Mouse (Mus musculus) embryonic stem cell, embryonic (primary cell): ENCODE measurements around the gene Xpnpep2.

Experiments
- CTCF ChIA-PET, 4 experiments: fragments of 300-600 bp in 2 of 4; fragments of 350-600 bp in 2 of 4; sonication (Branson Sonifier 250); formaldehyde crosslinking; loops; one replicate each; lab custom pipeline; 2022; ENCODE audit warnings: inconsistent platforms in 2 of 4; lab: Charles Lee
- POLR2A ChIA-PET, 4 experiments: fragments of 300-600 bp in 2 of 4; fragments of 350-600 bp in 2 of 4; sonication (Branson Sonifier 250); formaldehyde crosslinking; loops; one replicate each; lab custom pipeline; 2022; ENCODE audit warnings: antibody characterized with exemption in 4 of 4, inconsistent platforms in 1 of 4; lab: Charles Lee

Gene Xpnpep2

GRCm38 (mm10) chrX:48143415-48144335 lies 35.1 kb downstream of the Xpnpep2 start:
- CTCF ChIA-PET, result interaction anchor here in 2 of 4 experiments (0.6 to 1.3 kb wide), 3 partner anchors 9 to 230 kb away, joined by 3 to 9 read pairs (median 6); no protein-coding TSS in a partner anchor
- POLR2A ChIA-PET, result interaction anchor here in 2 of 4 experiments (0.7 to 1.9 kb wide), 8 partner anchors 8 to 319 kb away, joined by 3 to 8 read pairs (median 3); partner anchors contain the start of genes Elf4 (in 1 of the 2) and Zdhhc9 (in 1 of the 2)

- CTCF ChIA-PET, result no interaction called here
- POLR2A ChIA-PET, result no interaction called here
These were observed 37.7 kb downstream of the Xpnpep2 start, which contains the start of gene Sash3 for GRCm38 (mm10) chrX:48146262-48146661. TSS of gene Sash3 (plus strand) at chrX:48146436.

- ChIA-PET POLR2A (interaction anchor here in 2 of 4 experiments (1.8 to 2.2 kb wide), 2 partner anchors 8 to 9 kb away, joined by 9 read pairs; no protein-coding TSS in a partner anchor), CTCF (no interaction called here)
These were observed 38.7 kb downstream of the Xpnpep2 start for GRCm38 (mm10) chrX:48147226-48147625.

- POLR2A ChIA-PET, result interaction anchor here in 2 of 4 experiments (1.4 to 2.2 kb wide), 3 partner anchors 9 to 12 kb away, joined by 3 to 9 read pairs (median 9); no protein-coding TSS in a partner anchor
- CTCF ChIA-PET, result interaction anchor here in 1 of 4 experiments (0.7 kb wide), 1 partner anchor 128 kb away, joined by 3 read pairs; no protein-coding TSS in a partner anchor
These were observed 39.2 kb downstream of the Xpnpep2 start for GRCm38 (mm10) chrX:48147741-48148186.

- ChIA-PET CTCF (interaction anchor here in 2 of 4 experiments (0.6 kb wide), 2 partner anchors 9 to 258 kb away, joined by 3 to 6 read pairs; no protein-coding TSS in a partner anchor), POLR2A (interaction anchor here in 2 of 4 experiments (0.6 to 3.1 kb wide), 12 partner anchors 8 to 105 kb away, joined by 3 to 11 read pairs (median 5); partner anchors contain the start of gene Utp14a (in 2 of the 2))
These were observed 43.6 kb downstream of the Xpnpep2 start for GRCm38 (mm10) chrX:48152106-48152505.

- POLR2A ChIA-PET, result interaction anchor here in 2 of 4 experiments (0.8 to 3.1 kb wide), 6 partner anchors 9 to 366 kb away, joined by 3 to 11 read pairs (median 6); partner anchors contain the start of gene Rab33a (in 1 of the 2)
- CTCF ChIA-PET, result interaction anchor here in 1 of 4 experiments (1.0 kb wide), 1 partner anchor 59 kb away, joined by 3 read pairs; no protein-coding TSS in a partner anchor
These were observed 44.9 kb downstream of the Xpnpep2 start for GRCm38 (mm10) chrX:48153414-48153813.

GRCm38 (mm10) chrX:48153949-48154348 lies 45.4 kb downstream of the Xpnpep2 start:
- CTCF ChIA-PET, result interaction anchor here in 3 of 4 experiments (0.6 to 1.0 kb wide), 3 partner anchors 55 to 145 kb away, joined by 3 to 6 read pairs (median 3); partner anchors contain the start of gene Zdhhc9 (in 1 of the 3)
- POLR2A ChIA-PET, result interaction anchor here in 2 of 4 experiments (0.6 to 3.1 kb wide), 8 partner anchors 10 to 365 kb away, joined by 3 to 11 read pairs (median 4); partner anchors contain the start of gene Rab33a (in 1 of the 2)

- CTCF ChIA-PET, result no interaction called here
- POLR2A ChIA-PET, result no interaction called here
These were observed 47.0 kb downstream of the Xpnpep2 start for GRCm38 (mm10) chrX:48155489-48155888.

- CTCF ChIA-PET, result no interaction called here
- POLR2A ChIA-PET, result no interaction called here
These were observed 48.9 kb downstream of the Xpnpep2 start for GRCm38 (mm10) chrX:48157396-48157795.

- ChIA-PET POLR2A (interaction anchor here in 3 of 4 experiments (0.6 to 1.1 kb wide), 5 partner anchors 16 to 247 kb away, joined by 3 to 5 read pairs (median 3); partner anchors contain the start of gene Utp14a (in 1 of the 3)), CTCF (interaction anchor here in 1 of 4 experiments (0.6 to 1.2 kb wide), 2 partner anchors 47 to 80 kb away, joined by 3 read pairs; no protein-coding TSS in a partner anchor)
These were observed 49.8 kb downstream of the Xpnpep2 start for GRCm38 (mm10) chrX:48158229-48158919.

- CTCF ChIA-PET, result no interaction called here
These were observed 61.4 kb downstream of the Xpnpep2 start for GRCm38 (mm10) chrX:48169892-48170291.

GRCm38 (mm10) chrX:48170368-48170767 lies 61.8 kb downstream of the Xpnpep2 start:
- ChIA-PET CTCF (no interaction called here), POLR2A (interaction anchor here in 1 of 4 experiments (0.7 kb wide), 1 partner anchor 18 kb away, joined by 3 read pairs; no protein-coding TSS in a partner anchor)

More at GRCm38 (mm10) chrX:48169892-48170291, 61.4 kb downstream of the Xpnpep2 start:
- POLR2A ChIA-PET, result no interaction called here

- ChIA-PET POLR2A (no interaction called here), CTCF (interaction anchor here in 1 of 4 experiments (0.6 kb wide), 1 partner anchor 18 kb away, joined by 3 read pairs; no protein-coding TSS in a partner anchor)
These were observed 73.3 kb downstream of the Xpnpep2 start for GRCm38 (mm10) chrX:48181844-48182243.

GRCm38 (mm10) chrX:48184703-48185102 lies 76.2 kb downstream of the Xpnpep2 start:
- POLR2A ChIA-PET, result interaction anchor here in 1 of 4 experiments (2.0 kb wide), 1 partner anchor 72 kb away, joined by 5 read pairs; the partner anchor contains the start of gene Utp14a
- CTCF ChIA-PET, result no interaction called here
